Mouse (Mus musculus) hindbrain, embryonic 14.5 days (tissue): ENCODE data around the gene Fuom. TPM values are rescaled to one million over a fixed set of nuclear protein-coding genes. Genes with fewer than 3 reads are reported as not detected.

Experiments
- ATAC-seq: fragments of 200-750 bp; cut with Nextera tagmentation; 2 replicates; pipeline ENCODE4 v1.8.0; 2017; ENCODE audit warnings: moderate number of reproducible peaks, mild to moderate bottlenecking, moderate TSS enrichment, moderate library complexity; ENCODE audit not compliant: low FRiP score
- DNase-seq: peaks from one replicate; pipeline ENCODE4 v3.0.0-alpha.2; 2015; ENCODE audit warnings: low spot score
- H3K27ac ChIP-seq: fragments of 300-500 bp; sonication (generic); 2 replicates; pipeline ENCODE4 v1.5.1; 2014; ENCODE audit warnings: mild to moderate bottlenecking, moderate library complexity
- H3K27me3 ChIP-seq: fragments of 300-500 bp; sonication (generic); 2 replicates; pipeline ENCODE4 v1.6.1; 2014; ENCODE audit warnings: mild to moderate bottlenecking, low read length, mixed read lengths; ENCODE audit not compliant: control insufficient read depth, insufficient read depth
- H3K36me3 ChIP-seq: fragments of 300-500 bp; sonication (generic); replicated peaks from 2 replicates; pipeline ENCODE4 v1.6.1; 2014; ENCODE audit not compliant: control insufficient read depth, insufficient read depth
- H3K4me1 ChIP-seq: fragments of 300-500 bp; sonication (generic); replicated peaks from 2 replicates; pipeline ENCODE4 v1.6.1; 2014; ENCODE audit warnings: antibody characterized with exemption, low read length, mixed read lengths; ENCODE audit not compliant: control insufficient read depth, insufficient read depth
- H3K4me2 ChIP-seq: fragments of 300-500 bp; sonication (generic); replicated peaks from 2 replicates; pipeline ENCODE4 v1.6.1; 2014; ENCODE audit warnings: mild to moderate bottlenecking, moderate library complexity
- H3K4me3 ChIP-seq: fragments of 300-500 bp; sonication (generic); replicated peaks from 2 replicates; pipeline ENCODE4 v1.5.1; 2014; ENCODE audit warnings: mild to moderate bottlenecking, low read length
- H3K9ac ChIP-seq: fragments of 300-500 bp; sonication (generic); 2 replicates; pipeline ENCODE4 v1.6.1; 2014
- H3K9me3 ChIP-seq: fragments of 300-500 bp; sonication (generic); 2 replicates; pipeline ENCODE4 v1.6.1; 2016; ENCODE audit warnings: low read length; ENCODE audit not compliant: control insufficient read depth
- WGBS: fragments of 180-500 bp; shearing (Covaris S2); extraction: QIAGEN DNeasy Blood & Tissue Kit; methylation state at CpG from one replicate; pipeline ENCODE4 v1.1.7; 2014; 5-methylcytosine and 5-hydroxymethylcytosine counted together
- polyA plus RNA-seq: library from polyadenylated mRNA; unstranded; fragments of >200 nt; fragmentation: Nextera tagmentation; extraction: Ambion mirVana; gene quantifications from 2 replicates; pipeline ENCODE4 v1.2.1, GENCODE M21; 2014

Fuom gene
- polyA plus RNA-seq, 1 experiment from 2014 or later: 40.0 TPM

DNA sequence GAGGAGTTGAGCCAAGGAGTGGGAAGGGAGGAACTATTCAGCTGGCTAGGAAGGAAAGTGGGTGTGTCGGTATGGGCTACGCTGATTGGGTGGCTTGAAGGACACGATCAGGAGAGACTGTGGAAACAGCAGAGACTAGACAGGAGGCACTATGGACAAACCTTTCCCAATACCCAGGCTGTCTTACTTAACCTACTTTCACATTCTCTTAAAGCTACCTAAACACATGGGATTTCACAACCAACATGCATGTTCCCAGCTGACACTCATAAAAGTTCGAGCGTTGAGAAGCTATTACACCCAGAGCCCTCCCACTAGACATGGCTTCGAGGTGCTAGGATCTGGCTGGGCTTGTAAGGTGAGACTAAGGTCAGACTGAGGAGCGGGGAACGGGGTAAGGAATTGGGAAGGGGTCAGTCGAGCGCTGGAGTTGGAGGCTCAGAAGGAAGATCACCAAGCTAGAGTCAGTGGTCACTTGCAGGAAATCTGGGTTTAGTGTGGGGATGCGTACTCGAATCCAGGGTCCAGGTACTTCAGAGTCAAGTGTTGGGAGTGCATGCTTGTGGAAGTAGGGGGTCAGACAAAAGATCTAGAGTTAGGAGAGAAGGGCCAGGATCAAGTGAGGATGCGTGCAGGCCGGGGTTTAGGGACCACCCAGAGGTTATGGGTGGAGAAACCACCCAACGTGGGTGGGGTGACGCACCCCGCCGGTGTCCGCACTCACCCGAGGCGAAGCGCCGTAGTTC, 13.5 kb upstream of the Fuom start, which contains the start of gene Paox:
Gene Paox, plus strand, starts transcription at position 217 of the 746 bp plus-strand sequence.
- 3% methylated on average over 23 of the region's 23 CpGs for WGBS
- Histone ChIP-seq H3K27ac (peak within 1 kb of the TSS; percentile 87), H3K4me1 (peaks cover 10% of the 10 kb centered on the region; the same call in 1 of the 2 replicates), H3K4me3 (peak within 1 kb of the TSS; percentile 78), H3K27me3 (no peaks in the 10 kb centered on the region), H3K9ac (peak within 1 kb of the TSS; percentile 83), H3K9me3 (no peaks in the 10 kb centered on the region), H3K36me3 (peaks cover 22% of the 10 kb centered on the region), H3K4me2 (peak within 1 kb of the TSS; percentile 87)
- DNase-seq (peak; percentile 48), ATAC-seq (peak; percentile 68; the same call in 1 of the 2 replicates)

DNA sequence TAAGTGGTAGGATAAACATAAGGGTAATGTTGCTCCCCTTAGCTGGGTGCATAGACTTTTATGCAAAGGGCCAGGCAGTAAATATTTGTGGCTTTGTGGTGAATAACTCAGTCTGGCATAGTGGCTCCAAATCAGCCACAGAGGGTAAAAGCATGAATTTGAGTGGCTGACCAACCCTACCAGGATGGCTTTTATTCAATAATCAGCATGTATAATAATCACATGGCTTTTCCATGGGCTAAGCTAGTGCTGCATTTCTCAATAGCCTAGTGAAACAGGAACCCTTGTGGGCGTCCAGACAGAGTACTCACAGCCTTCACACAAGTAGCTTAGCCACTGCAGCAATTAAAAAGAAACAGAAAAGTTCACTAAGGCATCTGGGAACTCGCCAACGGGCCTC, 9.7 kb upstream of the Fuom start:
- no peak for ATAC-seq
- Histone ChIP-seq H3K4me2 (no peak overlapping the region), H3K27me3 (no peaks in the 10 kb centered on the region), H3K9ac (no peak overlapping the region), H3K27ac (no peak overlapping the region), H3K36me3 (peaks cover 60% of the 10 kb centered on the region), H3K4me3 (no peak overlapping the region), H3K9me3 (no peaks in the 10 kb centered on the region), H3K4me1 (peaks cover 7% of the 10 kb centered on the region; the same call in 1 of the 2 replicates)
- no peak for DNase-seq
- WGBS: 65% methylated on average over 3 of the region's 3 CpGs

DNA sequence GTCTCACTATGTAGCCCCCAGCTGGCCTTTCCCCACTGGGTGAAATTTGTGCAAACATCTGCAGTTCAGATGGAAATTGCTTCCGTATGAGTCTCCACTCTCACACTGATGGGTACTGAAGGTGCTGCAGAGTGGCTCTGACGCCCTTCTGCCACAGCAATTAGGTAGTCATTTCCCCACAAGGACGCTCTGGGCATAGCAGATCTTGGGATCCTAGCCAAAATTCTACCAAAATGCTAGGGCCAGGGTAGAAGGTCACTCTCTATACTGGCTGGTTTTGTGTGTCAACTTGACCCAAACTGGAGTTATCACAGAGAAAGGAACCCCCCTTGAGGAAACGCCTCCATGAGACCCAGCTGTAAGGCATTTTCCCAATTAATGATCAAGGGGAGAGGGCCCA, 1.8 kb upstream of the Fuom start:
- 78% methylated on average over 4 of the region's 4 CpGs for WGBS
- H3K36me3 ChIP-seq: peaks cover 41% of the 10 kb centered on the region
- DNase-seq: no peak

DNA sequence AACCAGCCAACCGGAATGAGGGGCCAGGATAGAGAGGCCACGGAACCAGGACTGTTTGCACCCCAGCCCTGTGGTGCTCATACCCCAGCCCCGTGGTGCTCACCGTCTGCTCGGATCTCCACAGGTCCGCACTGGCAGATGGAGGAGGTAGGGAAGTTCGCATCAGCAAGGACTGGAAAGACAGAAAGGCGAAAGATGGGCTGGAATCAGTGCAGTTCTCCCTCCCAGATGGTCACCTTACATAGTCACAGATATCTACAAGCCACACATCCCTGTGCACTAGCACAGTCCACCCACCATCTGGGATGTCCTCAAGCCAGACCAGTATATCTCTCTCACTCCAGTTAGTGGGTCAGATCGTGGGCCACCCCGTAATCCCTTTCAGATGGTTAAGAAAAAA, 743 bp downstream of the Fuom start:
- Histone ChIP-seq H3K4me3 (peak overlapping the region; percentile 28), H3K4me2 (peak overlapping the region; percentile 56), H3K4me1 (0 out of 2 replicates have a peak, but pooled peaks cover 10% of the 10 kb centered on the region), H3K9ac (peak overlapping the region; percentile 51), H3K27ac (no peak overlapping the region), H3K9me3 (no peaks in the 10 kb centered on the region), H3K27me3 (no peaks in the 10 kb centered on the region), H3K36me3 (peaks cover 16% of the 10 kb centered on the region)
- no peak for DNase-seq
- no peak for ATAC-seq
- 82% methylated on average over 10 of the region's 10 CpGs for WGBS

More for the DNA sequence above, 1.8 kb upstream of the Fuom start:
- Histone ChIP-seq H3K9me3 (no peaks in the 10 kb centered on the region), H3K9ac (no peak overlapping the region), H3K4me1 (0 out of 2 replicates have a peak, but pooled peaks cover 10% of the 10 kb centered on the region), H3K27me3 (no peaks in the 10 kb centered on the region), H3K27ac (no peak overlapping the region), H3K4me2 (no peak overlapping the region), H3K4me3 (no peak overlapping the region)
- ATAC-seq: no peak

DNA sequence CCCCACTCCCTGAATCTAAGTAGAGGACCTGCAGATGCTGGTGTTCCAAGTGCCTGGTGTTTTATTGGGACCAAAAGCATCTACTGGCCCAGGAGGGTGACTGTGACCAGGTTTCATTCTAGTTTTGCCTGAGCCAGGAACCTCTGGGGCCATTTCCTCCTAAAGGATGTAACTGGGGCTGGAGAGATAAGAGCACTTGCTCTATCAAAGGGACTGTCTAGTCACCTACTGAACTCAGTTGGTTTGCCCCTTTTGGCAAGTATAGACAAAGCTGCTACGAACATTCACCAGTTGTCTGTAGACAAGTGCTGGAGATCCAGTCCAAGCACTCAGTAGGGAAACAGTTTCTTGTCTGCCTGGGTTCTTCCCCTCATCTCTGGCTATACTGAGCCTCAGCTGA, 3.8 kb downstream of the Fuom start:
- no peak overlapping the region for H3K4me3 ChIP-seq
- WGBS: 100% methylated on average over 1 of the region's 1 CpGs
- ATAC-seq: no peak
- no peak overlapping the region for H3K9ac ChIP-seq
- H3K36me3 ChIP-seq: no peaks in the 10 kb centered on the region
- no peaks in the 10 kb centered on the region for H3K9me3 ChIP-seq
- DNase-seq: no peak
- no peak overlapping the region for H3K27ac ChIP-seq
- H3K27me3 ChIP-seq: no peaks in the 10 kb centered on the region
- H3K4me1 ChIP-seq: 0 out of 2 replicates have a peak, but pooled peaks cover 10% of the 10 kb centered on the region
- H3K4me2 ChIP-seq: no peak overlapping the region

DNA sequence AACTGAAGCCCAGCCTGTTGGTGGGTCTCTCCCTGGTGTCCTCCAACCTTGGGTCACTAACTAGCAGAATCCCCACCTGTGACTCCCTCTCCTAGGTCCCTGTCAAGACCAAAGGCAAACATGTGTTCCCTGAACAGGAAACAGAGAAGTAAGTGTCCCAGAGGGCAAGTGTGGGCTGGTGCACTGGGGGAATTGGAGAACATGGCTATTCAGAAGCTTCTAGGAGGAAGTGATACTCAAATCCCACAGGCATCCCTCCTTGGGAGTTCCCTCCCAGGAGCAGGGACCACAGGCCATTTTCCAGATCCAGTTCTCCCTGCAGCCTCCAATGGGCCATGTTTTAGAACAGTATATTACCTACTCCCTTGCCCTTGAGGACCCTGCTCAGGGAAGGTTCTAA, 6.2 kb downstream of the Fuom start:
- H3K9ac ChIP-seq: no peak overlapping the region
- no peak for ATAC-seq
- no peak for DNase-seq
- H3K27me3 ChIP-seq: no peaks in the 10 kb centered on the region
- H3K27ac ChIP-seq: no peak overlapping the region
- no peaks in the 10 kb centered on the region for H3K4me1 ChIP-seq
- H3K9me3 ChIP-seq: no peaks in the 10 kb centered on the region
- no peaks in the 10 kb centered on the region for H3K36me3 ChIP-seq
- H3K4me3 ChIP-seq: no peak overlapping the region
- no peak overlapping the region for H3K4me2 ChIP-seq

DNA sequence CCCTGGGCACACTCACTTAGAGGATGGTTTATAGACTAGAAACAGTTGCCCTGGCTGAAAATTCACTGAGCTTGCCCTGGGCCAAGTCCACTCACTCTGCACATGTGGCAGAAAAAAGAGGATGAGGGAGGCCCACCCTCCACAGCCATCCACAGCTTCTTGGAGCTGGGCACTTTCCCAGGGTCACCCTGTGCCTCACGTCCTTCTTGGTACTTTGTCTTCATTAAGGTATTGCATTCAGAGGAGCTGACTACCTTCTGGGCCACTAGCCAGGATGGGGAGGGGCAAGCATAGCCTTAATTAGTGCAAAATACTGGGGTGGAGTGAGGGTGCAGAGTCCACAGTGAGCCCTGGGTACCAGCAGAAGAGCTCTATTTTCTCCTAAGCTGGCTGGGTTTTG, 6.7 kb downstream of the Fuom start:
- 56% methylated on average over 1 of the region's 1 CpGs for WGBS
- Histone ChIP-seq H3K4me1 (no peaks in the 10 kb centered on the region), H3K9ac (no peak overlapping the region), H3K36me3 (no peaks in the 10 kb centered on the region), H3K27me3 (no peaks in the 10 kb centered on the region), H3K9me3 (no peaks in the 10 kb centered on the region), H3K27ac (no peak overlapping the region), H3K4me3 (no peak overlapping the region), H3K4me2 (no peak overlapping the region)
- ATAC-seq: no peak
- DNase-seq: no peak

DNA sequence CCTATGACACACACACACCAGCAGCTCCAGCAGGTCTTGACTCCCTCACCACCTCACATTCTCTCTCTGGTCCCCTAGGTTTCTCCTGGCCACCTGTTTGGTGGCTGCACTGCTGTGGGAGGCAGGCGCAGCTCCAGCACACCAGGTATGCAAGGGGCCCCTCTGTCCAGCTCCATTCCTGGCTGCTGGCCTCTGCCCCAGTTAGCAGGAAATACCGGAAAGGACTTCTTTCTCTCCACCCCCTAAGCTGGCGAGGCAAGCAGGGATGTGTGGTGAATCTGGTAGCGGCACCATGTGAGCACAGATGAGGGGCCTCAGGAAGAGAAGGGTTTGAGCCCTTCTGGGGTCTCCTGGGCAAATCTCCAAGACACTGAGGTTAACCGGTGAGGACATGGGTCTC, 7.3 kb downstream of the Fuom start:
- no peaks in the 10 kb centered on the region for H3K9me3 ChIP-seq
- ATAC-seq (no peak), DNase-seq (no peak)
- H3K4me2 ChIP-seq: no peak overlapping the region
- H3K27me3 ChIP-seq: no peaks in the 10 kb centered on the region
- WGBS: 71% methylated on average over 5 of the region's 5 CpGs
- H3K4me1 ChIP-seq: no peaks in the 10 kb centered on the region
- H3K36me3 ChIP-seq: no peaks in the 10 kb centered on the region
- no peak overlapping the region for H3K9ac ChIP-seq
- H3K4me3 ChIP-seq: no peak overlapping the region
- no peak overlapping the region for H3K27ac ChIP-seq

DNA sequence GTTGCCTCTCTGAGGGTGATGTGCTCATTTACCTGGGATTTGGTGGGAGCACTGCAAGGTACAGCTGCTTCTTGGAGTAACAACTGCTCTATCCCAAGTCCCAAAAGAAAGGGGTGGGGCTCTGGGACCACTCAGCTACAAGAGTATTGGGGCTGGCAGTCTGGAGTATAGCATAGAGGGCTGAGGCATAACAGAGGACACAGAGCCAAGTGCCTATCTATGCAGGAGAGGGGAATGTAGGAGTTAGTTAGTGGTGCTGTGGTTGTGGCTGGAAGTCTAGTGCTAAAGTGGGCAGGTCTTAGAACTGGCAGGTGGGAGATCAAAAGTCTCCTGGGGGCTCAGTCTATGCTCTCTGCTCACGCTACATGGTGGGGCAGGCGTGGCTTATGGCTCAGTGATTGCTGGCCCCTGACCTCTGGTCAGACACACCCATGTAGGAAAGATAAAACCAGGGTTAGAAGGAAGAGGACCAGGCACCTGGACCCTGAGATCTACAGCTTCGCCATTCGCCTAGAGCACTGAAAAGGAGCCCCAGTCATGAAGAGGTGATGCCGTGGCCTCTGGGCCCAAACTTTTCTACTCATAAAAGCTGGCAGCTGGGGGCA, 9.2 kb downstream of the Fuom start, which contains the start of gene Prap1:
Gene Prap1, plus strand, starts transcription at position 472 of the 605 bp plus-strand sequence.
- Histone ChIP-seq H3K4me2 (no peak within 1 kb of the TSS), H3K9me3 (no peaks in the 10 kb centered on the region), H3K27me3 (no peaks in the 10 kb centered on the region), H3K9ac (no peak within 1 kb of the TSS), H3K4me3 (no peak within 1 kb of the TSS), H3K36me3 (no peaks in the 10 kb centered on the region), H3K27ac (no peak within 1 kb of the TSS), H3K4me1 (no peaks in the 10 kb centered on the region)
- WGBS: 77% methylated on average over 5 of the region's 5 CpGs
- DNase-seq (no peak), ATAC-seq (no peak)
